Mouse (Mus musculus) embryonic stem cell, embryonic (primary cell): ENCODE data around the gene Gpat3.

Experiments used
- CTCF ChIA-PET, 4 experiments: fragments of 300-600 bp in 2 of 4; fragments of 350-600 bp in 2 of 4; sonication (Branson Sonifier 250); formaldehyde crosslinking; loops; one replicate each; lab custom pipeline; 2022; ENCODE audit warnings: inconsistent platforms in 2 of 4; lab: Charles Lee
- POLR2A ChIA-PET, 4 experiments: fragments of 300-600 bp in 2 of 4; fragments of 350-600 bp in 2 of 4; sonication (Branson Sonifier 250); formaldehyde crosslinking; loops; one replicate each; lab custom pipeline; 2022; ENCODE audit warnings: antibody characterized with exemption in 4 of 4, inconsistent platforms in 1 of 4; lab: Charles Lee

Gene Gpat3

DNA sequence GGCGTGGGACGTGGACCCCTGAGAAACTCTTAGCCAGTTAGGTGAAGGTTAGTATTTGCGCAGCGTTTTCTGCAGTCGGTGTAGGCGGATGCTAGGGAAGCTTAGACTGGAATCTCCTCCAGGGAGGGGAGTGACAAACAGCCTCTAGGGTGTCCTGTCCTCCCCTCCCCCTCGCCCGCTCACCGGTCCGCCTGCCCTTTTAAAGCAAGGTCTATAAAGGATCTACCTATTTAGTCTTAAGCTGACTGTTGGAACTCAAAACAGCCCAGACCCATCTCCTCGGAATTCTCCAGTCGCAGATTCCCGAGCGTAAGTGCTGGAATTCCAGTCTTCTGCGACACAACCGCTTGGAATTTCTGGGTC, at the start of gene Gpat3:
TSS of gene Gpat3 (plus strand) at position 229 of the 363 bp plus-strand sequence.
- POLR2A ChIA-PET = interaction anchor here (0.5 to 3.8 kb wide), 26 partner anchors 8 to 67 kb away, joined by 3 to 30 read pairs (median 3); partner anchors contain the start of gene Abraxas1 (in 1 of the 4)
- CTCF ChIA-PET = interaction anchor here (0.6 to 2.4 kb wide), 12 partner anchors 10 to 175 kb away, joined by 3 to 9 read pairs (median 4); no protein-coding TSS in a partner anchor

DNA sequence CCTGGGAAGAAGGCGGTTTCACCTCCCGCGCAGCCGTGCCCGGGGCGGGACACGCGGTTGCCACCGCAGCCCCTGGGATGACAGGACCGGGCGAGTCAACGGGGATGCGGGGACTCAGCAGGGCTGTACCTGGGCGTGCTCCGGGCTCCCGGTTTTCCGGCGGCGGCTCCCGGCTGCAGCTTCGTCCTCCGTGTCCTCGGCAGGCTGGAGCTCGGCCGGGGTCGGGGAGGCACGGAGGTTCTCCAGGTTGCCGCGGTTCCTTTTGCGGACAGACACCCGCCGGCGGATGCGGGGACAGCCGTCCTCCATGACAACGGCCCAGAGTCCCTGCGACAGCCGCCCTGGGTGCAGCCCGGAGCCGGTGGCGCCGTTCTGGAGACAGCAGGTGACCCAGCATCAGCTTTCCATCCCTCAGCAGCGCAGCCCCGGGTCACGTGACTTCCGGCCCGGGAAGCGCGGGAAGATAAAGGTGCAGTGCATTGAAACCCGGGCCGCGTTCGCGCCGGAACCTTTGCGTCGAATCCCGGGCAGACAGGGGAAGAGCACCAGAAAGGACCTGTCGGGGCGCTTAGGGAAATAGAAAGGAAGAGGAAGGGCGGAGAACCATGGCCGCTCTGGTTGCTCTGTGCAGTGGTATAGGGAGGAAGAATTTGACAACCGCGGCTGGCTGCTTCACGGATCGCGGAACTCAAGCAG, 47.2 kb upstream of the Gpat3 start, which contains the start of the genes Helq and Mrps18c:
TSS of gene Helq (minus strand) at position 434 of the 696 bp plus-strand sequence.
TSS of gene Mrps18c (plus strand) at position 463 of the 696 bp plus-strand sequence.
- ChIA-PET CTCF (interaction anchor here in 2 of 4 experiments (0.6 to 1.2 kb wide), 3 partner anchors 8 to 118 kb away, joined by 4 to 6 read pairs (median 5); no protein-coding TSS in a partner anchor), POLR2A (interaction anchor here in 3 of 4 experiments (0.6 to 2.6 kb wide), 33 partner anchors 9 to 759 kb away, joined by 3 to 9 read pairs (median 4); partner anchors contain the start of genes Cops4 (in 3 of the 3), Abraxas1 (in 2 of the 3) and Coq2 (in 1 of the 3))

DNA sequence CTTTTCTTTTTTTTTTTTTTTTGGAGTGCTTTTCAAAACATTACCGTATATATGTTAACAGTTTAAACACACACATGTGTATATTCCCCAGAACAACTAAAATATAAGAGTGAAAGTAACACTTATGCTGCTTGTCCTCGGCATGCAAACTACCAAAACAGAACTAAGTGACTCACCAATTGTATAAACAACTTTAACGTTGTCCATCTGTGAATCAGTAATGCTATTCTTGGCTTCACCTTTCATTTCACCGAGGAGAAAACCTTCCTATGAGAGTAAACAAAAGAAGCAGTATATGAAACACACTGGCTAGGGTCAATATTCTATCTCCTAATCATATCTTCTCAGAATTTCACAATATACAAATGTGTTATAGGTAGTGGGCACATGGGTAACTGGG, 27.2 kb upstream of the Gpat3 start:
- ChIA-PET POLR2A (interaction anchor here in 1 of 4 experiments (1.6 kb wide), 1 partner anchor 8 kb away, joined by 6 read pairs; no protein-coding TSS in a partner anchor), CTCF (interaction anchor here in 1 of 4 experiments (0.6 to 0.7 kb wide), 3 partner anchors 17 to 160 kb away, joined by 3 to 7 read pairs (median 3); no protein-coding TSS in a partner anchor)

- ChIA-PET POLR2A (interaction anchor here in 2 of 4 experiments (1.1 to 1.6 kb wide), 4 partner anchors 9 to 95 kb away, joined by 3 to 6 read pairs (median 3); no protein-coding TSS in a partner anchor), CTCF (no interaction called here)
Measured at GRCm38 (mm10) chr5:100819568-100820480, 25.7 kb upstream of the Gpat3 start.

- CTCF ChIA-PET = interaction anchor here in 2 of 4 experiments (0.5 to 1.6 kb wide), 5 partner anchors 91 to 495 kb away, joined by 3 to 5 read pairs (median 4); no protein-coding TSS in a partner anchor
- POLR2A ChIA-PET = interaction anchor here in 3 of 4 experiments (0.6 to 3.0 kb wide), 11 partner anchors 10 to 145 kb away, joined by 3 to 10 read pairs (median 3); partner anchors contain the start of genes Helq (in 2 of the 3), Gpat3 (in 1 of the 3) and Mrps18c (in 1 of the 3)
Measured at GRCm38 (mm10) chr5:100820483-100821184, 24.9 kb upstream of the Gpat3 start, which contains the start of gene Abraxas1. TSS of gene Abraxas1 (minus strand) at chr5:100820965.

DNA sequence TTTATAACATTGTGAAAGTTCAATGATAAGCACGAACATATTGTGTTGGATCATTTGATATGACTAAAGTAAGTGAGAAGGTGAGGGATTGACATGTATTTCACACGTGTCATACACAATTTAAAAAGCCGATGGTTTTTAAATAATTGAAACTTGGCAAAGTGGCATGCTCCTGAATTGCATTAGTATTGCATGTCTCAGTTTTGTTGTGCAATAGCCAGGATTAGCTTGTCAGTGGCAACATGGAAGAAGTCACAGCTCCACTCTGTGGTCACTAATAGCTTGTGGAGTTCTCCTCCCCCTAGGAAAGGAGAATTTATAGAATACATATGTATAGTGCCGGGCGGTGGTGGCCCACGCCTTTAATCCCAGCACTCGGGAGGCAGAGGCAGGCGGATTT, 24.1 kb upstream of the Gpat3 start:
- CTCF ChIA-PET = interaction anchor here in 2 of 4 experiments (0.6 to 1.6 kb wide), 5 partner anchors 90 to 1426 kb away, joined by 3 to 5 read pairs (median 3); no protein-coding TSS in a partner anchor
- POLR2A ChIA-PET = interaction anchor here in 3 of 4 experiments (0.6 to 3.0 kb wide), 11 partner anchors 11 to 146 kb away, joined by 3 to 10 read pairs (median 3); partner anchors contain the start of genes Helq (in 2 of the 3), Gpat3 (in 1 of the 3) and Mrps18c (in 1 of the 3)

DNA sequence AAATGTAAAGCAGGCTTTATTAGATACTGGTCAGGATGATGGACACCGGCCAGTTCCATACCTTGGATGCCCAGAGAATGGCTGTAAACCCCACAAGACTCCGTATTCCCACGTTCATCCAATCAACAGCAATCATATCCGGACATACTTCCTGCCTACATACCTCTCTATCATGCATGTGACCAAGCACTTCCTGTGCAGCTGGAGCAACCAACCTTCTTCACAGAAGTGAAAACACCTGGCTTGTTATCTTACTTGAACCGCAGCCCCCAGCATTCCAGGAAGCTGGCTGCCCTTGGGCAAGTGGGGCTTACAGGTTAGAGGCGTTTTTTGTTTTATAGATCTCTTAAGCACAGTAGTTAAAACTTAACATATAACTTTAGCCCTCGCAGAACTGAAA, 22.7 kb upstream of the Gpat3 start:
- CTCF ChIA-PET = no interaction called here
- POLR2A ChIA-PET = interaction anchor here in 1 of 4 experiments (3.0 kb wide), 1 partner anchor 23 kb away, joined by 10 read pairs; the partner anchor contains the start of gene Gpat3

- ChIA-PET CTCF (interaction anchor here (0.5 to 5.2 kb wide), 39 partner anchors 8 to 750 kb away, joined by 3 to 90 read pairs (median 6); partner anchors contain the start of genes Gpat3 (in 2 of the 4) and Coq2 (in 1 of the 4)), POLR2A (interaction anchor here (0.6 to 2.0 kb wide), 14 partner anchors 8 to 963 kb away, joined by 3 to 10 read pairs (median 4); partner anchors contain the start of genes Cops4 (in 1 of the 4), Gpat3 (in 1 of the 4), Helq (in 1 of the 4) and Mrps18c (in 1 of the 4))
Measured at GRCm38 (mm10) chr5:100825975-100826374, 19.5 kb upstream of the Gpat3 start.

DNA sequence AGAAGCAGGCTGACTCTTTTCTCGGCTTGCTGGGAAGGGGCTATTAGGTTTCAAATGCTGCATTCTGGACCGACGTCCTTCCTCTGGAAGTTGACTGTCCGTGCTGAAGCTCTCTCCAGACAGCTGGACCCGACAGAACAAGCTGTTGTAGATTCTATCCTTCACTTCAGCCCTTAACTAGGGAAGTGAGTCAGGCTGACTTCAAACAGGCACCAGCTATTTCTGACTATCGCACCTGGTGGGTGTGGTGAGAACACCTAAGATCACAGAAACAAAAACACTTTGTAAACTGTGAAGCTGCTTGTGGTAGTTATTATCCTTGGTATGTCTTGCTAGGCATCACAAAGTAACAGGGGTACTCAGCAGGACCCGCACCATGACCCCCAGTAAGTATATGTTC, 19.0 kb upstream of the Gpat3 start:
- ChIA-PET POLR2A (interaction anchor here in 3 of 4 experiments (0.6 to 2.0 kb wide), 11 partner anchors 7 to 308 kb away, joined by 3 to 10 read pairs (median 3); partner anchors contain the start of genes Cops4 (in 1 of the 3), Gpat3 (in 1 of the 3), Helq (in 1 of the 3) and Mrps18c (in 1 of the 3)), CTCF (interaction anchor here (0.6 to 5.2 kb wide), 28 partner anchors 8 to 482 kb away, joined by 3 to 90 read pairs (median 6); partner anchors contain the start of genes Gpat3 (in 2 of the 4) and Coq2 (in 1 of the 4))

DNA sequence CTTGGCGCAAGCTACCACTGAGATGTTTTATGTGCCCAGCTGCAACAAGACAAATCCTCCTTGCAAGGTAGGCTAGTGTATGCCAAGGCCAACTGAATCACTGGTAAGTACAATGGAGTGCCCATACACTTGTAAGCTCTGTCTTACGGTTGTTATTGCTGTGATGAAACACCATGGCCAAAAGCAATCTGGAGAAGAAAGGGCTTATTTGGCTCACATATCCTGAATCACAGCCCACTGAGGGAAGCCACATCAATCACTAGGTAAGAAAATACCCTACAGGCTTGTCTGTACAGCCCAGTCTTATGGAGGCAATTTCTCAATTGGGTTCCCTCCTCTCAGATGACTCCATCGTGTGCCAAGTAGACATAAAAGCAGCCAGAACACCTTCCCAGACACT, 16.8 kb upstream of the Gpat3 start:
- POLR2A ChIA-PET = interaction anchor here in 2 of 4 experiments (0.6 to 1.3 kb wide), 3 partner anchors 17 to 87 kb away, joined by 3 to 4 read pairs (median 3); partner anchors contain the start of gene Gpat3 (in 1 of the 2)
- CTCF ChIA-PET = interaction anchor here in 3 of 4 experiments (0.6 to 5.2 kb wide), 5 partner anchors 9 to 88 kb away, joined by 3 to 90 read pairs (median 9); no protein-coding TSS in a partner anchor

DNA sequence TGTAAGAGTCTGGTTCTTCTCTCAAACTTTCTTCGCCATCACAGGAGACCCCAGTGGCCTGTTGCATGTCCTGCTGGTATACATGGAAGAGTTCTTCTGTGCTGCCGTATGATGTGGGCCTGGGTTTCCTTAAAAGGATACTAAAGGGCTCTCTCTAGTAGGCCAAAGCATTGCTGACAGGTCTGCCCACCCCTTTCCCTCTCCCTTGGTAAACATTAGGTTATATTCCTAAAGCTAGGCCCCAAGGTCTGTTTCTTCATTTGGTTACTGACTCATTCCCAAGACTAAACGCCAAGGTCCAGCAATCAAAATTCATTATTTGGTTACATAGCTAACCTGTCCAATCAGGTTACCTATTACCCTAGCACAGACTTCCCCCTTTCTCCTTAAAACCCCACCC, 12.8 kb upstream of the Gpat3 start:
- CTCF ChIA-PET = interaction anchor here in 2 of 4 experiments (0.6 to 1.6 kb wide), 2 partner anchors 32 to 85 kb away, joined by 3 to 4 read pairs; no protein-coding TSS in a partner anchor
- POLR2A ChIA-PET = interaction anchor here in 2 of 4 experiments (3.5 to 3.7 kb wide), 2 partner anchors 13 kb away, joined by 19 to 30 read pairs; partner anchors contain the start of gene Gpat3 (in 2 of the 2)

DNA sequence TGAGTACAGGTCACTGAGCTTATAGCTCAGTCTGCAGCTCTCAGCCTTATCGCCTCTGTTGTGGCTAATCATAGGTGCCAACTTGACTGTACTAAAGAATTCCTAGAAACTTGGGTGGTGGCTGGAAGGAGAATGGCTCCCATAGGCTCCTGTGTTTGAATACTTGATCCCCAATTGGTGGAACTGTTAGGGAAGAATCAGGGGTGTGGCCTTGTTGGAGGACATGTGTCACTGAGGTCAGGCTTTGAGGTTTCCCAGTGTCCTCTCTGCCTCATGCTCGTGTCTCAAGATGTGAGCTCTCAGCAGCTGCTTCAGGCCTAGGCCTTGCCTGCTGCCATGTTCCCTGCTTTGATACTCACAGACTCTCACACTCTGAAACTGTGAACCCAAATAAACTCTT, 11.7 kb upstream of the Gpat3 start:
- POLR2A ChIA-PET = interaction anchor here in 3 of 4 experiments (0.5 to 3.7 kb wide), 6 partner anchors 7 to 1084 kb away, joined by 3 to 30 read pairs (median 4); partner anchors contain the start of gene Gpat3 (in 2 of the 3)
- CTCF ChIA-PET = interaction anchor here in 2 of 4 experiments (0.7 to 1.6 kb wide), 3 partner anchors 8 to 579 kb away, joined by 3 to 4 read pairs (median 4); no protein-coding TSS in a partner anchor

DNA sequence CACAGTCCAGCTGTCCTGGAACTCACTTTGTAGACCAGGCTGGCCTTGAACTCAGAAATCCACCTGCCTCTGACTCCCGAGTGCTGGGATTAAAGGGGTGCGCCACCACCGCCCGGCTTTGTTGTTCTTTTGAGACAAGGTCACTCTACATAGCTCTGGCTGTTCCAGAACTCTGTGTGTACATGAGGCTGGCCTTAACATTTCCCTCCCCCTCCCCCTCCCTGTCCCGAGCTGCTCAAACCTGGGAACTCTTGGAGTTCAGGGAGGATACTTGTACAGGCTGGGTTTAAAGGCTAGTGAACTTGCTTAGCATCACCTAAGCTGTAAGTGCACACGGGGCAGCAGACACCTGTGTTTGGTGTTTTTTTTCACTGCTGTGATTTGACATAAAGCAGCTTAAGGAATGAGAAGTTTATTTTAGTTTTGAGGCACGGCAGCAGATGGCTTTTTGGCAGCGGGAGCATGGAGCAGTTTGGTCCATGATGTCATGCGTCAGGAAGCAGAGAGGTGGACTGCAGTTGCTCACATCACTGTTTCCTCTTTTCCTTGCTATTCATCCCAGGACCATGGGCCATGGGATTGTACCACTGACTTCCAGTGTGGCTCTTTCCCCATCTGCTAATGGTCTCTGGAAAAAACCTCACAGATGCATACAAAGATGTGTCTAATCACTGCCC, 9.5 kb upstream of the Gpat3 start:
- ChIA-PET POLR2A (interaction anchor here in 3 of 4 experiments (0.6 to 3.7 kb wide), 15 partner anchors 9 to 1315 kb away, joined by 3 to 30 read pairs (median 3); partner anchors contain the start of genes Gpat3 (in 3 of the 3), Abraxas1 (in 1 of the 3) and Cops4 (in 1 of the 3)), CTCF (interaction anchor here in 3 of 4 experiments (0.7 to 1.9 kb wide), 7 partner anchors 10 to 76 kb away, joined by 3 to 9 read pairs (median 5); partner anchors contain the start of gene Gpat3 (in 1 of the 3))

- CTCF ChIA-PET = interaction anchor here (0.6 to 1.4 kb wide), 6 partner anchors 9 to 972 kb away, joined by 3 to 9 read pairs (median 5); no protein-coding TSS in a partner anchor
- POLR2A ChIA-PET = interaction anchor here in 3 of 4 experiments (0.6 to 1.5 kb wide), 5 partner anchors 8 to 379 kb away, joined by 3 to 7 read pairs (median 3); partner anchors contain the start of gene Gpat3 (in 3 of the 3)
Measured at GRCm38 (mm10) chr5:100837907-100838306, 7.6 kb upstream of the Gpat3 start.

GRCm38 (mm10) chr5:100844485-100844884, 1.0 kb upstream of the Gpat3 start:
- ChIA-PET POLR2A (interaction anchor here in 3 of 4 experiments (0.5 to 3.8 kb wide), 10 partner anchors 10 to 679 kb away, joined by 3 to 30 read pairs (median 4); partner anchors contain the start of gene Abraxas1 (in 1 of the 3)), CTCF (interaction anchor here in 3 of 4 experiments (0.6 to 1.6 kb wide), 3 partner anchors 18 to 176 kb away, joined by 3 read pairs; no protein-coding TSS in a partner anchor)
